ENCODE assay signal across 7 mouse cellular contexts in the genomic region with DNA sequence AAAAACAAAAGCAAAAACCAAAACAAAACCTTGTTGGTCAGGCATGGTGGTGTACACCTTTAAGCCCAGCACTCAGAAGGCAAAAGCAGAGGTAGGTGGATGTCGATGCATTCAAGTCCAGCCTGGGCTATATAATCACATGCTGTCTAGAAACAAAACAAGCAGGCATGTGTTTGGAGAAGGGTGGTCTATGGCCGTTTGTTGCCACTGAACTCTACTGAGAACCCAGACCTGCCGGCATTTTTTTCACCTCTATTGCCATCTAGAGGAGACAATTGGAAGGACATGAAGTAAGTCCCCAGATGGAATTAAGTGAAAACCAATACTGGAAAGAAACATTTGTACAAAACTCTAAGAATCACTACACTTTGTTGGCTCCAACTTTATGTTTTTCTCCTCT. TPM values are rescaled to one million over a fixed set of nuclear protein-coding genes. Genes with fewer than 3 reads are reported as not detected.
A peak's percentile ranks its signal among the peaks of the same experiment; 100 is the strongest.
DNase-seq lines count a peak whose midpoint lies in the region; ATAC-seq lines count a peak whose summit lies in the region.

No protein-coding gene starts in this region.

- H3K4me2 ChIP-seq in forebrain, embryonic 13.5 days: no peak overlapping the region
- H3K4me2 ChIP-seq in kidney, embryonic 16.5 days (replicated peaks; ENCODE audit: low read depth, low read length): no peak overlapping the region

- peaks cover 22% of the 10 kb centered on the region for H3K4me1 ChIP-seq in forebrain, embryonic 13.5 days
- H3K4me1 ChIP-seq in kidney, embryonic 16.5 days (ENCODE audit: insufficient read depth, low read length): peaks cover 25% of the 10 kb centered on the region

- no peak overlapping the region for H3K9ac ChIP-seq in forebrain, embryonic 13.5 days
- peak overlapping the region; percentile 42; the same call in 1 of the 2 replicates for H3K9ac ChIP-seq in kidney, embryonic 16.5 days (replicated peaks; ENCODE audit: low read length)

- H3K27ac ChIP-seq in forebrain, embryonic 13.5 days: no peak overlapping the region
- H3K27ac ChIP-seq in kidney, embryonic 16.5 days (ENCODE audit: low read length): no peak overlapping the region

- H3K9me3 ChIP-seq in forebrain, embryonic 13.5 days (replicated peaks): no peaks in the 10 kb centered on the region
- no peaks in the 10 kb centered on the region for H3K9me3 ChIP-seq in kidney, embryonic 16.5 days (ENCODE audit: low read length)

- no peaks in the 10 kb centered on the region for H3K36me3 ChIP-seq in forebrain, embryonic 13.5 days (ENCODE audit: poor library complexity, severe bottlenecking)
- no peaks in the 10 kb centered on the region for H3K36me3 ChIP-seq in kidney, embryonic 16.5 days (ENCODE audit: insufficient read depth, low read length)

- ATAC-seq in forebrain, embryonic 13.5 days: peak; percentile 82
- peak; percentile 58; the same call in 1 of the 2 replicates for ATAC-seq in kidney, embryonic 16.5 days (ENCODE audit: low FRiP score, low TSS enrichment)
- ATAC-seq in megakaryocyte progenitor cell, adult 5-6 weeks (replicated peaks; ENCODE audit: poor library complexity): peak; percentile 62

- H3K4me3 ChIP-seq in forebrain, embryonic 13.5 days: no peak overlapping the region
- no peak overlapping the region for H3K4me3 ChIP-seq in kidney, embryonic 16.5 days (ENCODE audit: low read length)

- 0% methylated on average over 3 of the region's 3 CpGs for WGBS in forebrain, embryonic 13.5 days
- 0% methylated on average over 3 of the region's 3 CpGs for WGBS in kidney, embryonic 16.5 days

- no peaks in the 10 kb centered on the region for H3K27me3 ChIP-seq in forebrain, embryonic 13.5 days
- H3K27me3 ChIP-seq in kidney, embryonic 16.5 days (ENCODE audit: insufficient read depth, low read length): no peaks in the 10 kb centered on the region

- DNase-seq in thymus, postnatal 0 days (ENCODE audit: low spot score): peak; percentile 77
- no peak for DNase-seq in thymus, postnatal 36 days
- DNase-seq in c-Kit-negative CD71-positive TER-119-positive erythroid progenitor cells, embryonic 14.5 days (ENCODE audit: low read depth, low spot score): peak; percentile 38
- DNase-seq in thymus, postnatal 14 days: peak; percentile 40

RNA-seq across cellular contexts. Expression of gene Agps, which starts 50.9 kb away (rescaled TPM):
- 19.0 and 20.8 TPM in 2 replicates for polyA plus RNA-seq in thymus, postnatal 0 days (2015; fragmentation: Nextera tagmentation; extraction: Ambion mirVana)
- 25.6 and 26.0 TPM in 2 replicates for polyA plus RNA-seq in forebrain, embryonic 13.5 days (2015; fragmentation: Nextera tagmentation; extraction: Ambion mirVana)
- polyA plus RNA-seq in kidney, embryonic 16.5 days (2015; fragmentation: Nextera tagmentation; extraction: Ambion mirVana): 39.2 and 40.0 TPM in 2 replicates
- total RNA-seq in megakaryocyte progenitor cell, adult 5-6 weeks (2015): 218 and 225 TPM in 2 replicates
- 188 and 201 TPM in 2 replicates for total RNA-seq in megakaryocyte progenitor cell, adult 5-6 weeks (2017)

Comparison
In these comparisons a context has a peak if more than half of its experiments do, and no peak if none do; other contexts are left out.
1. DNase-seq: peak in thymus, postnatal 0 days (single experiment), c-Kit-negative CD71-positive TER-119-positive erythroid progenitor cells, embryonic 14.5 days (single experiment) and thymus, postnatal 14 days (single experiment); none in thymus, postnatal 36 days (0 of 2).
2. Peak in every context shown above with its lines, with median percentiles within 50 percentile points of each other: ATAC-seq.